Mouse (Mus musculus): ENCODE data around the gene Gnrhr. TPM values are rescaled to one million over a fixed set of nuclear protein-coding genes. Genes with fewer than 3 reads are reported as not detected.

Gnrhr gene
- polyA plus RNA-seq (2012; rRNA removed): not detected in 2 replicates

- DNase-seq (ENCODE audit: low read depth): no peak
- TF ChIP-seq POLR2A (IDR thresholded peaks at IDR 0.05; ENCODE audit: borderline replicate concordance, extremely low read depth, insufficient read depth, insufficient read length, poor library complexity, severe bottlenecking) (no peak), CTCF (IDR thresholded peaks at IDR 0.05; ENCODE audit: borderline replicate concordance, extremely low read depth, insufficient read depth, insufficient read length) (no peak)
Measured at GRCm38 (mm10) chr5:86197801-86198200, at the start of gene Gnrhr. TSS of gene Gnrhr (minus strand) at chr5:86197901.

GRCm38 (mm10) chr5:86246559-86246958 is 48.9 kb upstream of the Gnrhr start:
- TF ChIP-seq POLR2A (IDR thresholded peaks at IDR 0.05; ENCODE audit: borderline replicate concordance, extremely low read depth, insufficient read depth, insufficient read length, poor library complexity, severe bottlenecking): no peak
- no peak for TF ChIP-seq CTCF (IDR thresholded peaks at IDR 0.05; ENCODE audit: borderline replicate concordance, extremely low read depth, insufficient read depth, insufficient read length)
- DNase-seq (ENCODE audit: low read depth): no peak

GRCm38 (mm10) chr5:86244880-86245279 is 47.2 kb upstream of the Gnrhr start:
- no peak for TF ChIP-seq POLR2A (IDR thresholded peaks at IDR 0.05; ENCODE audit: borderline replicate concordance, extremely low read depth, insufficient read depth, insufficient read length, poor library complexity, severe bottlenecking)
- TF ChIP-seq CTCF (IDR thresholded peaks at IDR 0.05; ENCODE audit: borderline replicate concordance, extremely low read depth, insufficient read depth, insufficient read length): no peak
- no peak for DNase-seq (ENCODE audit: low read depth)

- TF ChIP-seq CTCF (IDR thresholded peaks at IDR 0.05; ENCODE audit: borderline replicate concordance, extremely low read depth, insufficient read depth, insufficient read length): no peak
- no peak for TF ChIP-seq POLR2A (IDR thresholded peaks at IDR 0.05; ENCODE audit: borderline replicate concordance, extremely low read depth, insufficient read depth, insufficient read length, poor library complexity, severe bottlenecking)
- DNase-seq (ENCODE audit: low read depth): no peak
Measured at GRCm38 (mm10) chr5:86244275-86244674, 46.6 kb upstream of the Gnrhr start.

GRCm38 (mm10) chr5:86227156-86227853 is 29.6 kb upstream of the Gnrhr start:
- peak; percentile 45 for DNase-seq (ENCODE audit: low read depth)
- no peak for TF ChIP-seq POLR2A (IDR thresholded peaks at IDR 0.05; ENCODE audit: borderline replicate concordance, extremely low read depth, insufficient read depth, insufficient read length, poor library complexity, severe bottlenecking)
- no peak for TF ChIP-seq CTCF (IDR thresholded peaks at IDR 0.05; ENCODE audit: borderline replicate concordance, extremely low read depth, insufficient read depth, insufficient read length)

GRCm38 (mm10) chr5:86191356-86191755 is 6.3 kb downstream of the Gnrhr start:
- peak; percentile 82 for DNase-seq (ENCODE audit: low read depth)
- TF ChIP-seq POLR2A (IDR thresholded peaks at IDR 0.05; ENCODE audit: borderline replicate concordance, extremely low read depth, insufficient read depth, insufficient read length, poor library complexity, severe bottlenecking): no peak
- TF ChIP-seq CTCF (IDR thresholded peaks at IDR 0.05; ENCODE audit: borderline replicate concordance, extremely low read depth, insufficient read depth, insufficient read length): peak; percentile 59; the same call in 1 of the 2 replicates

- TF ChIP-seq CTCF (IDR thresholded peaks at IDR 0.05; ENCODE audit: borderline replicate concordance, extremely low read depth, insufficient read depth, insufficient read length) (peak; percentile 58; the same call in 1 of the 2 replicates), POLR2A (IDR thresholded peaks at IDR 0.05; ENCODE audit: borderline replicate concordance, extremely low read depth, insufficient read depth, insufficient read length, poor library complexity, severe bottlenecking) (no peak)
- DNase-seq (ENCODE audit: low read depth): peak; percentile 76
Measured at GRCm38 (mm10) chr5:86190770-86191169, 6.9 kb downstream of the Gnrhr start.

- no peak for TF ChIP-seq POLR2A (IDR thresholded peaks at IDR 0.05; ENCODE audit: borderline replicate concordance, extremely low read depth, insufficient read depth, insufficient read length, poor library complexity, severe bottlenecking)
Measured at GRCm38 (mm10) chr5:86190290-86190689, 7.4 kb downstream of the Gnrhr start.

GRCm38 (mm10) chr5:86187441-86187840 is 10.3 kb downstream of the Gnrhr start:
- DNase-seq (ENCODE audit: low read depth): no peak

More at GRCm38 (mm10) chr5:86190290-86190689, 7.4 kb downstream of the Gnrhr start:
- no peak for DNase-seq (ENCODE audit: low read depth)

GRCm38 (mm10) chr5:86173778-86174177 is 23.9 kb downstream of the Gnrhr start:
- DNase-seq (ENCODE audit: low read depth): peak; percentile 13

More at GRCm38 (mm10) chr5:86187441-86187840, 10.3 kb downstream of the Gnrhr start:
- TF ChIP-seq CTCF (IDR thresholded peaks at IDR 0.05; ENCODE audit: borderline replicate concordance, extremely low read depth, insufficient read depth, insufficient read length): no peak
- TF ChIP-seq POLR2A (IDR thresholded peaks at IDR 0.05; ENCODE audit: borderline replicate concordance, extremely low read depth, insufficient read depth, insufficient read length, poor library complexity, severe bottlenecking): no peak

GRCm38 (mm10) chr5:86172449-86173161 is 25.1 kb downstream of the Gnrhr start, which contains the start of gene Uba6:
TSS of gene Uba6 (minus strand) at chr5:86172803.
- peak; percentile 100 for DNase-seq (ENCODE audit: low read depth)
- TF ChIP-seq POLR2A (IDR thresholded peaks at IDR 0.05; ENCODE audit: borderline replicate concordance, extremely low read depth, insufficient read depth, insufficient read length, poor library complexity, severe bottlenecking): peak; percentile 58
- TF ChIP-seq CTCF (IDR thresholded peaks at IDR 0.05; ENCODE audit: borderline replicate concordance, extremely low read depth, insufficient read depth, insufficient read length): no peak

More at GRCm38 (mm10) chr5:86173778-86174177, 23.9 kb downstream of the Gnrhr start:
- TF ChIP-seq POLR2A (IDR thresholded peaks at IDR 0.05; ENCODE audit: borderline replicate concordance, extremely low read depth, insufficient read depth, insufficient read length, poor library complexity, severe bottlenecking): no peak
- no peak for TF ChIP-seq CTCF (IDR thresholded peaks at IDR 0.05; ENCODE audit: borderline replicate concordance, extremely low read depth, insufficient read depth, insufficient read length)

All from brain, embryonic 14.5 days (tissue).